Mouse (Mus musculus) lung, postnatal 4 days (tissue): Measurements from ENCODE around the gene Kif17.
A peak's percentile ranks its signal among the peaks of the same experiment; 100 is the strongest.

Experiments used
- DNase-seq, 2 experiments: peaks; one replicate each; pipeline ENCODE4 v3.0.0; 2021

Gene Kif17

DNA sequence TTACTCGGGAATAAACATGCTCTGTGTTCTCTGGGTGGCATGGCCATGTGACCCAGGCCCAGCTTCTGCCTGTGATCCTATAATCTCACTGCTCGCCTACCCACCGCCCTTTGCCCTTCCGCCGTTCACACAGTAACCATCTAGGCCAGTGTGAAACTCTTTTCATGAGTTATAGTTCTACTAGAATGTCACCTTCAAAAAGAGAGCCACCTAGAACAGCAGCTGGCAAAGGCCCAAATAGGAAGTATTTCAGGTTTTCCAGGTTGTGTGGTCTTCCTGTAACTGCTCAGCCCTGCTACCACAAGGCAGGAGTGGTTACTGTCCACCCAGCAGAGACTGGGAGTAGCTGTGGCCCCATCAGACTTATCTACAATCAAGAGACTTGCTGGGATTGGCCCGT lies 92.5 kb downstream of the Kif17 start:
- no peak for DNase-seq

DNA sequence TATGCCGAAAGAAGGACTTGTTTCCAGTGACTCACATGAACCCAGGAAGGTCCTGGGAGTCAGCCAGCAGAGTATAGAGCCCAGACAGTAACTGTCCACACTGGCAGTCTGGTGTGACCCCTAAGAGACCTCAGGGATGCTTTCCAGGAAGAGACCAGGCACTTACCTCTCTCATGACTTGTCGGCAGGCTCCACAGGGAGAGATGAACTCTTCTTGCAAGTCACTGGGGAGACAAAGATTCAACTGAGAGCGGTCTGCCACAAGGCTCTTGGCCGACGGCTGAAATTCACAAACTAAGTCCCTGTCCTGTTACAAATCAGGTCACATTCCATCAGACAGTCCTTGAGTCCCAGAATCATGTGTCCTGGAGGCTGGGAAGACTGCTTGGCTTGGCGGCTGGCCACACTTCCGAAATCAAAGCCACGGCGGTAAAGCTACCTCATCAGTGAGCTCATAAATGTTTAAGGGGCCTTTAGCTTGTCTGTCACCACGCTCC lies 93.2 kb downstream of the Kif17 start:
- DNase-seq = no peak

DNA sequence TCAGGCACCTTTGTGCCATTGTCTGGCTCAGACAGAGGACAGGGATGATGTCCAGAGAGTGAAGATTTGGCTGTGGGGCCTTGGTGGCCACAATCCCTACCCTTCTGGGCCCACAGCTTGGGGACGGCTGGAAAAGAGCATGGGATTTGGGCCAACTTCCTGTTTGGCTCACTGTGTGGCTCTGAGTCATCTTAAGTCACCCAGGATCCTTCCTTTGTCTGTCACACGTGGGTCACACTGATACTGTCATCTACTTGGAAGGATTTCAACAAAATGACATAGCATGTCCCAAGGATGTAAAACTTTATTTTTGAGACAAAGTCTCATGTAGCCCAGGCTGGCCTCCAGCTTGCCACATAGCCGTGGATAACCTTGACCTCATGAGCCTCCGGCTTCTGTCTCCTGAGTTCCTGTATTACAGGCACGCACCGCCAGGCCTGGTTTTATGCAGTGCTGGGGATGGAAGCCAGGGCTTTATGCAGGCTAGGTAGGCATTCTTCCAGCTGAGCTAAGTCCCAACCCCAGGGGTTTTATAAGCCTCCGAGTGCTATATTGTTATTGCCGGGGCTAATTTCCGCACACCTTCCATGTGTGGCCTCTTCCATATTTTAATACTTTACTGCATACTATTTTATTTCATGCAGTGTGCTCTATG lies 94.8 kb downstream of the Kif17 start:
- peak; percentile 44 to 52 for DNase-seq

DNA sequence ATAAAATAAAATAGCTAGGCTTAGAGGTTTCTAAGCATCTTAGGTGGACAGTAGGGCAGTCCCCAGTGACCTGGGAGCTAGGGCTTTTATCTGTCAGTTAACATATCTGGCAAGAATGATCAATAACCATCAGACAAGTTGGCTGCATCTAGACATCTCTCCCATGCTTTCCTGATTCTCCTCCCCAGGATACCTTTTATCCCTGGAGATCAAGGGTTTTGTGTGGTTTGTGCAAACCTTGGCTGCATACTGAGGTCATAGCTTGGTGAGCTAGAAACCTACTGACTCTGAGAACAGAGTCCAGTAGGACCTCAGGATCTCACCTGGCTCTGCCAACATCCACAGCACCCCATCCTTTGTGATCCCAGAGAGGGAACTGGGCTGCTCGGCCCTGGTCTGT lies 97.0 kb downstream of the Kif17 start:
- DNase-seq = no peak

DNA sequence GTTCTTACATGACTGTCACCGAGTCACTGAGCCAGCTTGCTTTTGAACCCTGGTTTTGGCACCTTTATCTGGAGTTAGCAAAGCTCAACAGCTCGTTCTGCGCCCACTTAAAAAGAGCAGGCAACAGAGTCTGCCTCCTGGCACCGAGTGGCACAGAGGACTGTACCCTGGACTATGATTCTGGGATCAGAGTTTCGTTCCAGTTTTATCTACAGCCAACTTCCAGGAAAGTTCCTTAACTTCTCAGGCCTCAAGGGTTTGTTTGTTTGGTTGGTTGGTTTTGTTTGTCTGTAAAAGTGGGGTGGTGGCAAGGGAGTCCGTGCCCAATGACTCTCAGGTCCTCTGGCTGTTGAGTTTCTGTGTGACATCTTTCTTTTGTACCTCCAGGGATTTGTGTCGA lies 98.5 kb downstream of the Kif17 start:
- DNase-seq = no peak
